Mouse (Mus musculus) testis, adult 2 months (tissue): Measurements from ENCODE around the gene Crabp2. TPM values are rescaled to one million over a fixed set of nuclear protein-coding genes. Genes with fewer than 3 reads are reported as not detected.

Experiments used
- H3K27ac ChIP-seq: fragments of 200-500 bp; 2 replicates; pipeline ENCODE4 v1.5.1; 2012; ENCODE audit warnings: low read depth, low read length; ENCODE audit not compliant: control insufficient read depth, insufficient read depth
- H3K27me3 ChIP-seq: fragments of 200-500 bp; 2 replicates; pipeline ENCODE4 v1.6.1; 2012; ENCODE audit warnings: mild to moderate bottlenecking, low read length, moderate library complexity; ENCODE audit not compliant: control insufficient read depth, insufficient read depth
- H3K36me3 ChIP-seq: fragments of 200-500 bp; 2 replicates; pipeline ENCODE4 v1.6.1; 2012; ENCODE audit warnings: mild to moderate bottlenecking, low read length; ENCODE audit not compliant: control insufficient read depth, insufficient read depth
- H3K4me1 ChIP-seq: fragments of 200-500 bp; 2 replicates; pipeline ENCODE4 v1.6.1; 2012; ENCODE audit warnings: low read length; ENCODE audit not compliant: control insufficient read depth, insufficient read depth
- H3K4me3 ChIP-seq: fragments of 200-500 bp; 2 replicates; pipeline ENCODE4 v1.5.1; 2012; ENCODE audit warnings: low read depth, mild to moderate bottlenecking, low read length, moderate library complexity, mixed read lengths; ENCODE audit not compliant: control insufficient read depth
- CTCF ChIP-seq: fragments of 200-500 bp; IDR thresholded peaks from 2 replicates; pipeline ENCODE4 v1.5.1; 2012; ENCODE audit warnings: low read depth, mild to moderate bottlenecking, inconsistent platforms, low read length, moderate library complexity; ENCODE audit not compliant: control insufficient read depth, insufficient read depth, insufficient replicate concordance
- POLR2A ChIP-seq: fragments of 200-500 bp; IDR thresholded peaks from 2 replicates; pipeline ENCODE4 v1.6.1; 2012; ENCODE audit warnings: low read depth, mild to moderate bottlenecking, inconsistent platforms, low read length, moderate library complexity; ENCODE audit not compliant: control insufficient read depth
- polyA plus RNA-seq: library from polyadenylated mRNA; depleted of rRNA; stranded (reverse); fragments of >200 nt; gene quantifications from 2 replicates; pipeline ENCODE4 v1.2.3, GENCODE M21; 2012

Crabp2 gene
- polyA plus RNA-seq, 1 experiment = 0.26 TPM

DNA sequence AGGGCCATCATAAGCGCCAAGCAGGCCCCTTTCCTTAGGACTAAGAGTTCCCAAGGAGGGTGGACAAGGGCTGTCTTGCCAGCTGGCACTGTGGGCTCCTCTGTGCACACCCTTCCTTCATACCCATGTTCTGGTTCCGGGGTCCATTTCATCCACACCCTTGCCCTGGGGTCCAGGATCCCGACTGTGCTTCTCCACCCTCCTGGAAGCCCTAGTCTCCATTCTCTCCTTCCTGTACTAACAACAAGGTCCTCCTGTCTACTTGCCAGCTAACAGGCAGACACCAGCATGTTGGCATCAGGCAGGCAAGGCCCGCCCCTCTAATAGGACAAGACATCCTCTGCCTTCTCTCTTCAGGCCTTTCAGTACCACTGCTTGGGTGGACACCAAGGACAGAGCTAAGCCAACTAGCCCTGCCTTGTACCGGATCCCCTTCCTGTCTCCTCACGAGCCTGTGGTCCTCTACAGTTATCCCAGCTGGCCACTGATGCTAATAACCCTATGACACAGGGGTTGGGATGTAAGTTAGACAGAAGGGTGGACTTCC, 32.8 kb downstream of the Crabp2 start:
- Histone ChIP-seq H3K4me1 (peaks cover 2% of the 10 kb centered on the region), H3K27me3 (no peaks in the 10 kb centered on the region), H3K27ac (no peak overlapping the region), H3K36me3 (no peaks in the 10 kb centered on the region), H3K4me3 (no peak overlapping the region)
- TF ChIP-seq POLR2A (no peak), CTCF (no peak)

DNA sequence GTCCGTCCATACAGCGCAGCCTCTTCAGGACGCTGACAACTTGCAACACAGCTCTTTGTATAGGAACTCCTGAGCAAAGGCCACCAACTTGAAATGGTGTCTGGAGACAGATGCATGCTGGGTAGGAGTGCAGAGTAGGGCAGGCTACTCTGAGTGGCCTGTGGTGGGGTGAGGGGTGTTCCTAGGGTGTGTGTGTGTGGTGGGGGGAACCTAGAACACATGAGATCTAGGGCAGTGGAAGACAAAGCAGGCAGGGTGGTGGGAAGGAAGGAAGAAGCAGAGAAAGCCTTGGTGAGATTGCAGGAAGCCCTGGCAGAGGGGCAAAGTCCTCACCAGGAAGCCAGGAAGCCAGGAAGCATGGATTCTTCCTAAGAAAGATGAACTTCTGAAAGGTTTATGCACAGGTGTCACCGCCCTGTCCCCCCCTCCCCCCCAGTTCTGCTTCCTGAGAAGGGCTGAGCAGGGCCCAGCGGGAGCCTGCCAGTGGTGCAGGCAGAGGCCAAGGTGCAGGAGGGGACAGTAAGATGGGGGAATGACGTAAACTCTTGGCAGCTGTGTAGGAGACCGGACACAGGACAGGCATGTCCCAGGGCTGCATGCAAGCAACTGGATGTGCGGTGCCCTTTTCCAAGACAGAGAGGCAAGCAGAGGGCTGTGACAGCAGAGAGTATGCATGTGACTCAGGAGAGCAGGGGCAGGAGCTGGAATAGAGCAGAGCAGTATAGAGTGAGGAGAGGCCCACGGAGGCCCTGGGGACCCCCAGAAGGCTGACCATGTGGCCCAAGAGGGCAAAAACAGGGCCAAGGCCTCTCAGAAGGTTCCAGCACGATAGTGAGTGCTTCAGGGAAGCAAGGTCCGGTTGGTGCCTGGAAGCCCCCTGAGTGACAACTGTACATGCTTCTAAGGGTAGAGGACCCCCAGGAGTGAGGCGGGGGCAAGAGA, 33.7 kb downstream of the Crabp2 start:
- TF ChIP-seq POLR2A (no peak), CTCF (no peak)
- Histone ChIP-seq H3K4me1 (peaks cover 10% of the 10 kb centered on the region), H3K36me3 (no peaks in the 10 kb centered on the region), H3K27me3 (no peaks in the 10 kb centered on the region), H3K4me3 (no peak overlapping the region), H3K27ac (no peak overlapping the region)

DNA sequence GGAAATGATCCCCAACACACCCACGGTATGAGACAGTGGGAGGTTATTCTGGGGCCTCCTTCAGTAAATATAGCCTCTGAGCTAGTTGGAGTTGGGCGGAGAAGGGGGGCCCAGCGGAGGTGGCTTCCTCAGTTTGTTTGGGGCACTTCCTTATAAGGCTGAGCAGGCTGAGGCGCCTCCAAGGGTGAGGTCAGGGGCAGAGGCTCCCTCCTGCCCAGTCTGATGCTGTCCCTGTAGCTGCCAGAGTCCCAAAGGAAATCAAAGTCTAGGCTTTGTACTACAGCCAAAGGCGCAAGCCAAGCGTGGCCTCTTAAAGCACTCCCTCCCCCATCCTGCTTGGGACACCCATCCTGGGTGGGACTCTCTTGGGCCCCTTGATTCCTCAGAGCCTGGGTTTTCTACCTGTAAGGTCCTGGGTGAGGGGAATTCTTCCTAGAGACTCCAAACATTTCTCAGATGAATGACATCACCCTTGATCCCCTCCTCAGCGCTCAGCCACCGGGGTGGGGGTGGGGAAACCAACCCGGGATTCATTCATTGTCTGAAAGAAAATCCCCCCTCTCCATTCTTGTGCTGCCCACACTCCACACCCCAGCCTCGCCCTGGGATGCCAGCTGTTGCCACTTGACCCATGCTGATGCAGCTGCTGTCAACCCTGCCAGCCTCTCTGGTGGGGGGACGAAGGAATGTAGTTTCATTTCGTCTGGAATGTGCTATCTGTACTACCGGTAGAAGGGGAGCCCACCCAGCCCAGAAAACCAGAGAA, 34.6 kb downstream of the Crabp2 start:
- no peak overlapping the region for H3K4me3 ChIP-seq
- no peak overlapping the region for H3K27ac ChIP-seq
- TF ChIP-seq POLR2A (no peak), CTCF (no peak)
- no peaks in the 10 kb centered on the region for H3K36me3 ChIP-seq
- no peaks in the 10 kb centered on the region for H3K27me3 ChIP-seq
- peaks cover 17% of the 10 kb centered on the region for H3K4me1 ChIP-seq

DNA sequence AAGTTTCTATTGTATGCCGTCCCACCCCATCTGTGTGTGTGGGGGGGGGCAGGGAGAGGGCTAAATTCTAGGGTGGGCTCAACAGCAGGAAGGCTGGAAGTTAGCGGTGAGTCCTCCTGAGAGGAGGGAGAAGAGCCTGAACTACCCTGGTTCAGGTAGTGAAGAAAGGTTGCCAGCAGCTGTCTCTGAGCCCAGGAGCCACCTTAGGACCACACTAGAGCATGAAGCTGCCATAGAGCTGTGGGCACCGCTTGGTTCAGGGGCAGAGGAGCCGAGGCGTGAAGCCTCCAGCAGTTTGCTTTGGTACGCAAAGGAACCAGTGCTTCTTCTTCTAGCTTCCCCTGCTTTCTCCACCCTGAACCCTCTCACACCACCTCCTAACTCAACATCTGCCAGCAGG, 35.2 kb downstream of the Crabp2 start:
- no peaks in the 10 kb centered on the region for H3K27me3 ChIP-seq
- TF ChIP-seq POLR2A (no peak), CTCF (no peak)
- no peak overlapping the region for H3K4me3 ChIP-seq
- peaks cover 22% of the 10 kb centered on the region for H3K4me1 ChIP-seq
- no peaks in the 10 kb centered on the region for H3K36me3 ChIP-seq
- no peak overlapping the region for H3K27ac ChIP-seq

DNA sequence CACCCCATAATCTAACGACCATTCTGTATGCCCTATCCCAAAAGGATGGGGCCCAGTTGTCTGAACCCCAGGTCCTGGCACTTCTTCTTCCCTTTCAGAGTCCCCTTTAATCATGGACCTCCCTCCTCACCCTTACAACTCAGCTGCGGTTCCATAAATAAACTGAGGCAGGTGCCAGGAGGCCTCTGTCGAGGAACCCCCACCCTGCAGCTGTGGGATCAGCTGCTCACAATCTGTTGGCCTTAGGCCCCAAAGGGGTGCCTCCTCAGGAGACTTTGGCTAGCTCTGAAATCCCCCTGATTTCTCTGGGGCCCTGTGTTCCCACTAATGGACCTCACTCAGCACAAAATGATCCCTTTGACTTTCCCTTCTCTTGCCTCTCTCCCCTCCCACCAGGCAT, 35.6 kb downstream of the Crabp2 start:
- TF ChIP-seq CTCF (no peak), POLR2A (no peak)
- Histone ChIP-seq H3K4me1 (peaks cover 22% of the 10 kb centered on the region), H3K27me3 (no peaks in the 10 kb centered on the region), H3K36me3 (no peaks in the 10 kb centered on the region), H3K27ac (no peak overlapping the region), H3K4me3 (no peak overlapping the region)

DNA sequence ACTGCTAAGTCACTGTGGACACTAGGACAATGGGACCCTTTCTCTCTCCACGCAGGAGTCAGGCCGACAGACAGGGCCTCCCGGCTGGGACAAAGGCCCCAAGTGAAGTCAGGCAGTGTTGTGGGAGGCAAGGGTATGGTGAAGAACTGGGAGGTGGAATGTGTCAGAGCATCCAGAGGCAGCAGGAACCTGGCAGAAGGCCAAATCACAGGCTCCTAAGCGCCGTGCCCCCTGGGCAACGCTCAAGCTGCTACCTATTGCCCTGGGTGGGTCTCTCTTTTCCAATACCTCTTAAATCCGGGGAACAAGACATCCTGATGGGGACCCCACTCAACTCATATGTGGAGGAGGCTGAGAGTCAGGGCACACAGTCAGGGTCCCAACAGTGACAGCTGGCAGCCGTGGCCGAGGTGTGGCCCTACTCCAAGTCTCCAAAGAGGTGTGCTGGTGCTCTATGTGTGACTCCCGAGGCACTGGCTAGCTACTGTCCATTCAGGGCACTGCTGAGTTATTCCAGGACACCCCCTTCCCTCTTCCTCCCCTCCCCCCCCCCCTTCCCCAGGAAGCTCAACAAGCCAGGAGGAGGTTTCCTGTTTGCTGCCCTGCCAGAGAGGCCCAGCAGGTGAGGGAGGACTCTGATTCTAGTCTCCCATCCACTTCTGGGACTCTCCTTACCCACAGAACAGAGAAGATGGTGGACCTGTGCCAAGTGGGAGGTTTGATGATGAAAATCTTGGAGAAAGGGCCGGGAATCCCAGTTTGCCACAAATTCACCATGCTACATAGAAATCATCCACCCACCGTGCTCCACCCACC, 37.2 kb downstream of the Crabp2 start:
- TF ChIP-seq CTCF (no peak), POLR2A (no peak)
- Histone ChIP-seq H3K4me3 (no peak overlapping the region), H3K36me3 (no peaks in the 10 kb centered on the region), H3K27me3 (no peaks in the 10 kb centered on the region), H3K4me1 (peaks cover 22% of the 10 kb centered on the region), H3K27ac (no peak overlapping the region)
